Mouse (Mus musculus) gastrocnemius, adult 18-20 months (tissue): ENCODE measurements around the gene Slc27a5. TPM values are rescaled to one million over a fixed set of nuclear protein-coding genes. Genes with fewer than 3 reads are reported as not detected.

Source experiments
- total RNA-seq, 2 experiments: library from RNA; stranded (reverse); gene quantifications; 2 replicates each; pipeline ENCODE4 v1.2.3; 2021

Gene Slc27a5
- total RNA-seq, 2 experiments from 2014 or later: 0.28 TPM; not detected in 1

Other genes with a start within 250 kb of the Slc27a5 start
- gene Zscan18, start 194.6 kb downstream of the Slc27a5 start, total RNA-seq: 1 to 10 TPM in 1 of 2 experiments, under 1 TPM in 1; 0.36 to 1.2 TPM
- gene Zfp329, start 179.3 kb downstream of the Slc27a5 start, total RNA-seq: 1 to 10 TPM; 3.6 to 4.5 TPM
- gene Zfp110, start 163.4 kb downstream of the Slc27a5 start, total RNA-seq: 10 to 100 TPM; 12.3 to 12.6 TPM
- 1 to 10 TPM; 1.8 to 2.2 TPM for gene Zfp128, start 117.0 kb downstream of the Slc27a5 start, total RNA-seq
- gene Zscan22, start 100.4 kb downstream of the Slc27a5 start, total RNA-seq: 1 to 10 TPM; 2.8 to 3.4 TPM
- 100 to 1,000 TPM; 586 to 589 TPM for gene Rps5, start 75.9 kb downstream of the Slc27a5 start, total RNA-seq
- under 1 TPM; 0.46 to 0.59 TPM for gene Rnf225, start 70.8 kb downstream of the Slc27a5 start, total RNA-seq
- gene Zfp324, start 32.4 kb downstream of the Slc27a5 start, total RNA-seq: 1 to 10 TPM; 1.4 to 1.5 TPM
- gene Zfp446, start 20.3 kb downstream of the Slc27a5 start, total RNA-seq: 1 to 10 TPM; 1.9 to 2.1 TPM
- 10 to 100 TPM; 63.6 to 65.9 TPM for gene Trim28, start 922 bp upstream of the Slc27a5 start, total RNA-seq
- gene Zbtb45, start 11.8 kb upstream of the Slc27a5 start, total RNA-seq: 1 to 10 TPM; 3.2 to 4.0 TPM
- 100 to 1,000 TPM in 1 of 2 experiments, 10 to 100 TPM in 1; 95.4 to 103 TPM for gene Chmp2a, start 36.6 kb upstream of the Slc27a5 start, total RNA-seq
- gene Ube2m, start 40.1 kb upstream of the Slc27a5 start, total RNA-seq: 100 to 1,000 TPM; 148 to 149 TPM
- gene Mzf1, start 56.6 kb upstream of the Slc27a5 start, total RNA-seq: under 1 TPM; 0.62 to 0.71 TPM
- gene Vmn1r85, start 97.0 kb upstream of the Slc27a5 start, total RNA-seq: not detected
- not detected for gene Vmn1r86, start 121.7 kb upstream of the Slc27a5 start, total RNA-seq
- gene Vmn1r87, start 142.0 kb upstream of the Slc27a5 start, total RNA-seq: not detected
- gene Vmn1r88, start 161.4 kb upstream of the Slc27a5 start, total RNA-seq: under 1 TPM; 0.05 to 0.09 TPM
- not detected for gene Vmn1r89, start 214.8 kb upstream of the Slc27a5 start, total RNA-seq